In genomic region chr5:120431649-120432485, GRCm38 (mm10) we compare ENCODE assay signal across 10 mouse cellular contexts. TPM values are rescaled to one million over a fixed set of nuclear protein-coding genes. Genes with fewer than 3 reads are reported as not detected.
DNase-seq lines count a peak whose midpoint lies in the region; ATAC-seq and TF ChIP-seq lines count a peak whose summit lies in the region.
"Had no signal": no experiment of that assay in that cellular context is flagged by ENCODE, and none has a peak within 500 bp of the region (broad histone marks: within the 10 kb centered on the region; RNA-seq: fewer than 3 reads in every experiment).

TSS of gene Lhx5 (plus strand) at chr5:120431699.

- H3K9me3 ChIP-seq in heart, embryonic 10.5 days = no peaks in the 10 kb centered on the region
- H3K9me3 ChIP-seq in hindbrain, embryonic 10.5 days = no peaks in the 10 kb centered on the region
- no peaks in the 10 kb centered on the region for H3K9me3 ChIP-seq in midbrain, embryonic 16.5 days (replicated peaks; ENCODE audit: control insufficient read depth, low read length, poor library complexity, severe bottlenecking)

- peak within 1 kb of the TSS; percentile 78 for H3K9ac ChIP-seq in midbrain, embryonic 16.5 days (ENCODE audit: low read depth, low read length)

- peaks cover 100% of the 10 kb centered on the region for H3K27me3 ChIP-seq in heart, embryonic 10.5 days (ENCODE audit: insufficient read depth, poor library complexity, severe bottlenecking)
- peaks cover 100% of the 10 kb centered on the region for H3K27me3 ChIP-seq in hindbrain, embryonic 10.5 days (ENCODE audit: insufficient read depth, poor library complexity, severe bottlenecking)
- H3K27me3 ChIP-seq in midbrain, embryonic 16.5 days (ENCODE audit: control insufficient read depth, insufficient read depth, low read depth, low read length) = peaks cover 30% of the 10 kb centered on the region
- peaks cover 24% of the 10 kb centered on the region for H3K27me3 ChIP-seq in thymus, adult 2 months (ENCODE audit: control insufficient read depth, insufficient read depth, low read length)

- peaks cover 36% of the 10 kb centered on the region for H3K4me1 ChIP-seq in heart, embryonic 10.5 days
- H3K4me1 ChIP-seq in hindbrain, embryonic 10.5 days (replicated peaks) = peaks cover 54% of the 10 kb centered on the region
- peaks cover 6% of the 10 kb centered on the region; the same call in 1 of the 2 replicates for H3K4me1 ChIP-seq in midbrain, embryonic 16.5 days (ENCODE audit: control insufficient read depth, insufficient read depth, low read length)
- no peaks in the 10 kb centered on the region for H3K4me1 ChIP-seq in lung, adult 2 months (ENCODE audit: control insufficient read depth, insufficient read depth, low read length)
- no peaks in the 10 kb centered on the region for H3K4me1 ChIP-seq in thymus, adult 2 months (replicated peaks; ENCODE audit: control insufficient read depth, insufficient read depth, low read length)

- peak within 1 kb of the TSS; percentile 29 for H3K4me3 ChIP-seq in heart, embryonic 10.5 days
- peak within 1 kb of the TSS; percentile 57 for H3K4me3 ChIP-seq in hindbrain, embryonic 10.5 days
- H3K4me3 ChIP-seq in midbrain, embryonic 16.5 days (ENCODE audit: low read depth, low read length) = peak within 1 kb of the TSS; percentile 57
- H3K4me3 ChIP-seq in lung, adult 2 months (replicated peaks; ENCODE audit: extremely low read depth, low read depth, low read length) = no peak within 1 kb of the TSS
- no peak within 1 kb of the TSS for H3K4me3 ChIP-seq in thymus, adult 2 months (ENCODE audit: control insufficient read depth, insufficient read depth, low read length)
- H3K4me3 ChIP-seq: heart, adult 2 months had no signal

- no peak within 1 kb of the TSS for H3K27ac ChIP-seq in heart, embryonic 10.5 days
- H3K27ac ChIP-seq in hindbrain, embryonic 10.5 days = peak within 1 kb of the TSS; percentile 72
- peak within 1 kb of the TSS; percentile 89 for H3K27ac ChIP-seq in midbrain, embryonic 16.5 days (ENCODE audit: low read length)
- no peak within 1 kb of the TSS for H3K27ac ChIP-seq in thymus, adult 2 months (ENCODE audit: control insufficient read depth, insufficient read depth, low read length)
- H3K27ac ChIP-seq: heart, adult 2 months had no signal

- H3K36me3 ChIP-seq in heart, embryonic 10.5 days = no peaks in the 10 kb centered on the region
- no peaks in the 10 kb centered on the region for H3K36me3 ChIP-seq in hindbrain, embryonic 10.5 days
- H3K36me3 ChIP-seq in midbrain, embryonic 16.5 days (ENCODE audit: control insufficient read depth, insufficient read depth, low read length) = no peaks in the 10 kb centered on the region
- H3K36me3 ChIP-seq in thymus, adult 2 months (ENCODE audit: control insufficient read depth, insufficient read depth, low read length) = no peaks in the 10 kb centered on the region

- peak within 1 kb of the TSS; percentile 52 for H3K4me2 ChIP-seq in midbrain, embryonic 16.5 days (ENCODE audit: low read length)

- TF ChIP-seq POLR2A in lung, adult 2 months (IDR thresholded peaks at IDR 0.05; ENCODE audit: borderline replicate concordance, extremely low read depth, low read depth, low read length) = no peak
- TF ChIP-seq POLR2A in thymus, adult 2 months (IDR thresholded peaks at IDR 0.05; ENCODE audit: control insufficient read depth, extremely low read depth, insufficient read depth, low read length, poor library complexity) = no peak

- intact Hi-C loops in heart, postnatal 10 days (cut with DNase I) = no loop called here

- peak; percentile 76 for ATAC-seq in midbrain, embryonic 16.5 days

- no peak for TF ChIP-seq CTCF in lung, adult 2 months (IDR thresholded peaks at IDR 0.05; ENCODE audit: insufficient read depth, low read length)
- TF ChIP-seq CTCF in thymus, adult 2 months (IDR thresholded peaks at IDR 0.05; ENCODE audit: borderline replicate concordance, control insufficient read depth, extremely low read depth, insufficient read depth, low read length, poor library complexity) = no peak

- no peak for DNase-seq in heart, embryonic 10.5 days (ENCODE audit: low spot score)
- DNase-seq in heart, postnatal 10 days = no peak
- DNase-seq in brain, adult 2 months (ENCODE audit: low read depth, low spot score) = peak; percentile 62
- peak; percentile 62 for DNase-seq in hindbrain, embryonic 10.5 days (ENCODE audit: low spot score)
- no peak for DNase-seq in lung, adult 2 months
- no peak for DNase-seq in thymus, adult 2 months
- no peak for DNase-seq in urinary bladder, postnatal 25 days (ENCODE audit: low spot score)
- DNase-seq: heart, adult 2 months had no signal

- WGBS in heart, embryonic 10.5 days = under 1% methylated on average over 69 of the region's 69 CpGs
- under 1% methylated on average over 69 of the region's 69 CpGs for whole genome bisulfite sequencing in hindbrain, embryonic 10.5 days
- under 1% methylated on average over 69 of the region's 69 CpGs for WGBS in midbrain, embryonic 16.5 days
- WGBS in lung, adult 2 months = 2% methylated on average over 69 of the region's 69 CpGs
- WGBS in thymus, adult 2 months = 6% methylated on average over 69 of the region's 69 CpGs

RNA-seq across cellular contexts. Expression of gene Lhx5, which starts in this region (rescaled TPM):
- 0.05 TPM in 1 of 2 replicates, not detected in the other for polyA plus RNA-seq in heart, embryonic 10.5 days (2016; fragmentation: Nextera tagmentation; extraction: Ambion mirVana)
- total RNA-seq in heart, postnatal 10 days (2021) = not detected
- polyA plus RNA-seq in hindbrain, embryonic 10.5 days (2016; fragmentation: Nextera tagmentation; extraction: Ambion mirVana) = 12.1 and 34.0 TPM in 2 replicates
- polyA plus RNA-seq in midbrain, embryonic 16.5 days (2015; fragmentation: Nextera tagmentation; extraction: Ambion mirVana) = 22.5 and 23.2 TPM in 2 replicates
- polyA plus RNA-seq in lung, adult 2 months (2012; rRNA removed) = not detected in 2 replicates
- polyA plus RNA-seq in thymus, adult 2 months (2012; rRNA removed) = 0.03 and 0.23 TPM in 2 replicates
- total RNA-seq: heart, adult 2 months; left cerebral cortex, postnatal 36 days had no signal
- polyA plus RNA-seq: heart, adult 2 months had no signal

Comparison
In these comparisons a context has a peak if more than half of its experiments do, and no peak if none do; other contexts are left out.
1. RNA of gene Lhx5 (polyA plus RNA-seq): 12.1 to 34.0 TPM in hindbrain, embryonic 10.5 days and 22.5 to 23.2 TPM in midbrain, embryonic 16.5 days; 0.05 TPM in heart, embryonic 10.5 days, 0.03 to 0.23 TPM in thymus, adult 2 months and not detected in lung, adult 2 months; every median in the first group is over 10 times any median in the second.
2. DNase-seq: peak in brain, adult 2 months (single experiment) and hindbrain, embryonic 10.5 days (single experiment); none in heart, embryonic 10.5 days (single experiment), heart, postnatal 10 days (0 of 2), lung, adult 2 months (single experiment), thymus, adult 2 months (single experiment) and urinary bladder, postnatal 25 days (single experiment).
3. H3K27ac ChIP-seq: peak in hindbrain, embryonic 10.5 days (single experiment) and midbrain, embryonic 16.5 days (single experiment); none in heart, embryonic 10.5 days (single experiment) and thymus, adult 2 months (single experiment).
4. H3K4me3 ChIP-seq: peak in heart, embryonic 10.5 days (single experiment), hindbrain, embryonic 10.5 days (single experiment) and midbrain, embryonic 16.5 days (single experiment); none in lung, adult 2 months (single experiment) and thymus, adult 2 months (single experiment).